Mouse (Mus musculus) lung, adult 18-20 months (tissue): ENCODE data around the gene Fam83g.
"Not testable (repeated sequence)": the region's sequence is repeated elsewhere in the genome, so short reads cannot be mapped to it uniquely, and the experiment has no call there.

Experiments used
- DNase-seq, 2 experiments: peaks; one replicate each; pipeline ENCODE4 v3.0.0; 2022; ENCODE audit warnings: mixed read lengths in 2 of 2

Fam83g gene

DNA sequence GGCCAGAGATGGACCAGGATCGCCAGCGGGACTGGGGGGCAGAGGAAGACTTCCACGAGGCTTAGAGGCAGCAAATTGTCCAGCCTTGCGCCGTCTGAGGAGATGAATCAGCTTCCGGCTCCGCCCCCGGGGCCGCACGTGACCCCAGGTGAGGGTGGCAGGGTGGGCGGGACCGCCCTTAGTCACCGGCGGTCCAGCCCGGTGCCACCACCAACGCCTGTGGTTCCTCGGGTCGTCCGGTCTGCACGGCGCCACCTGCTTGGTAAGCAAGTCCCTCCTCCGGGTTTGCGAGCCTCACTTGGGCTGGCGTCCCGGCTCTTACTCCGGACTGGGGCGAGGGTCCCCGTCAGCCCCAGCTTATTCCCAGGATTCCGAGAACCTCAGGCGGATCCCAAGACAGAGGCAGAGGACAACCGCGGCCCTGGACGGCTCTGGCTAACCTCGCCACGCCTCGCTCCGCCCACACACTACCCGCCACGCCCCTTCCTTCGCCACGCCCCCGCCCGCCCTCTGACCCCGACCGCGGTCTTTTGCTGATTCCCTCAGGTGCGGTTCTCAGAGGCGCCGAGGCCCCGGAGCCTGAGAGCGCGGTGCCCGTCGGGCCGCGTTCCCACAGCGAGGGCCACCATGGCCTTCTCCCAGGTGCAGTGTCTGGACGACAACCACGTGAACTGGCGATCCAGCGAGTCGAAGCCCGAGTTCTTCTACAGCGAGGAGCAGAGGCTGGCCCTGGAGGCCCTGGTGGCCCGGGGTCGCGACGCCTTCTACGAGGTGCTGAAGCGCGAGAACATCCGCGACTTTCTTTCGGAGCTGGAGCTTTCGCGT lies at the start of gene Fam83g:
Fam83g (plus strand) TSS at position 185 of the 825 bp plus-strand sequence.
- DNase-seq = peak; percentile 79 to 86

DNA sequence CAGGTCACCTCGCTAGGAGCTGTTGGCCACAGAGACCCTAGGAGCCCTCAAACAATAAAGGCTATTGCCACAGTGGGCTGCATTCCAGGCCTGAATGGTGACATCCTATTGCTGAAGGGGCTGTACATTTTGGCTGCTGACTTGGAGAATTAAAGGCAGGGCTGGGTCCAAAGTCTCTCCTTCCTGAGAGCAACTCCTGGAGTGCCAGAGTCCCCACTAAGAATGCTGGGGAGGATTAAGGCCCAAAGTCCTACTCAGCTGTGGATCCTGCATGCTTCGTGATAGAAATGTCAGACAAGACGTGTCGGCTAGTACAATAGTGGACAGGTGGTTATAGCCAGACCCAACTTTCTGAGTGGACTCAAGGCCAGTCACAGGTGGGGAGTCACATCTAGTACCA lies 47.6 kb upstream of the Fam83g start:
- DNase-seq = not testable (repeated sequence)

DNA sequence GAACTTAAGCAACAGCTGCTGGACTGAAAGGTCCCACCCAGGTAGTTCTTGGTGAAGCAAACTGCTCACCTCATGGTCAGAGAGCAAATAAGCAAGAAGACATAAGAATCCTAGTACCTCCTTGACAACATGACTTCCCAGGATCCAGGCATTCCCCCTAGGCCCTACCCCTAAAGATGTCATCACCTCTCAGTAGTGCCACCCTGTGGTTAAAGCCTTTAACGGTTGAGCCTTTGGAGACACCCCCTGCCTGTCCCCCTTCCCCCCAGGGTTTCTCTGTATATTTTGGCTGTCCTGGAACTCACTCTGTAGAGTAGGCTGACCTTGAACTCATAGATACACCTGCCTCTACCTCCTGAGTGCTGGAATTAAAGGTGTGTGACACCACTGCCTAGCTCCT lies 46.5 kb upstream of the Fam83g start:
- no peak for DNase-seq

DNA sequence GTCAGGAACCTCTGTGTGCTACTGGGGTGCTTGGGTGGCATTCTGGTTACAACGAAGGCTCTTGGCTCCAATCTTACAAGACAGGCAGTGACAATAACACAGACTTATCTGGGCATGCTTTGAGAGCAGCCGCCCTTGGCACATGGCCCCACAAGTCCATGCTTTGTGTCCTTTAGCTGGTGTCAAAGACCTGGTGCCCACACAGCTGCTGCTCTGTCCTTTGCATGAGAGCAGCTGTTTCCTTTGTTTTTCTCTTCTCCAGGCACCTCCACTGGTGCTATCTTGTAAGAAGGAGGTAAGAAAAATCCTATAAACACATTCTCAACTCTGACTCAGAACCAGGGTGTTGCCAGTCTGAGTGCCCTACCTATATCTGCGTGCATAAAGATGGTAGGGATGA lies 46.0 kb upstream of the Fam83g start:
- DNase-seq = no peak

DNA sequence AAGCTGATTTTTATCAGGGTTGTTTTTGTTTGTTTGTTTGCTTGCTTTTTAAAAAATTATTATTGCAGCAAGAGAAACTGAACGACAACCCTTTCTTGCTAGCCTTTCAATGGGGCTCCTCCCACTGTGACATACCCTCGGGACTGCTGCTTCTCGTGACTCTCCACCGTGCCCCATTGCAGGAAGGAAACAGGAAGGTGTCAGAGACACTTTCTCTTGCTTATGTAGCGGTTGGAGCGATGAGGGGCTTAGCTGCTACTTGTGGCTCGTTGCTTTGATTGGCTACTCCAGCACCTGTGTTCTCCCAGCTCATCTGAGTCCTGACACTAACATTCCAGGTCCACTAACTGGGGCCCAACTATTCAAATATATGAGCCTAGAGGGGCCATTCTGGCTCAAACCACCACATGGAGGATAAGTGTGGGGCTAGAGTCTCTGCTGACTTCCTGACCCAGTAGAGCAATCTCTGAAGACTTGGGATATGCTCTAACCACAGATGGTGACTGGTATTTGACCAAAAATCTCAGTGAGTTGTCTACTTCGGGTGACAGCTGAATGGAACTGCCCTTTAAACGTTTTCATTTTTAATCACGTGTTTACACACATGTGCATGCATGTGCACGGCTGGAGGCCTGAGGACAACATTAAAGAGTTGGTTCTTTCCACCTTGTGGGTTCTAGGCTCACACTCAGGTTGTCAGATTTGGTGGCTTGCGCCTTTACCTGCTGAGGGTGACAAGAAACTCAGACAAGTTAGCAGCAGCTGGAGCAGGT lies 44.9 kb upstream of the Fam83g start:
- no peak for DNase-seq

GRCm38 (mm10) chr11:61639601-61640177 lies 44.2 kb upstream of the Fam83g start:
- DNase-seq = no peak

- DNase-seq = not testable (repeated sequence)
Observed at GRCm38 (mm10) chr11:61640585-61640984, 43.3 kb upstream of the Fam83g start.

GRCm38 (mm10) chr11:61642106-61642505 lies 41.8 kb upstream of the Fam83g start:
- no peak for DNase-seq

DNA sequence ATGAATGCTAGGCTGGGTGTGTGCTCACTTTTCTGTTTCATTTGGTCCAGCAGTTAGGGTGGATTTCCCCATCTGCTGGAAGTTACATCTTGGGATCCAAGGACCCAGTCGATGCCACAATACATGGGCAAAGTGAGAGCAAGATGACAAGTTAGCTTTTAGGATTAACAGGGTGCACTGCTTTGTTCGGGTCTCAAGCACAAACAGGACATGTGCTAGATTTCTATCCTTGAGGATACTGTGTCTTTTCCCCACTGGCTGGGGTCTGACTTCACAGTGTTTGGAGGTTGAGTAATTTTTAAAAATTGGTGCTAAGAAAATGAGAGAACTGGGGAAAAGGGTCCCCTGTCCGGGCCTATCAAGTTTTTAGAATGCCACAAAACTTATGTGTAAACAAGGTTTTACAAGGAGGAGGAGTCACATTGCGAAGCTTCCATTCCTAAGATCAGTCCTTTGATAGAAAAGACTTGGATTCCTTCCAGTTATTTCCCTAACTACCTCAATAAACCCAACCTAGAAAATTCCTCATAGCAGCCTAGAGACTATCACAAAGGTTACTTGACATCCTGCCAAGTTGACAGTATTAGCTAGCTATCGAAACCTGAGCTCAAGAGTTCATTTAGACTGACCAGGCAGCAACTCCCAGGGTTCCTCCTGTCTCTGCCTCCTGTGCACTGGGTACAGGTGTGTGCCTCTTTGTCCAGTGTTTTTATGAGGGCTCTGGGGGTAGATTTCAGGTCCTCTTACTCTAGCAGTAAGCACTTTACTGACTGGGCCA lies 40.5 kb upstream of the Fam83g start:
- no peak for DNase-seq

DNA sequence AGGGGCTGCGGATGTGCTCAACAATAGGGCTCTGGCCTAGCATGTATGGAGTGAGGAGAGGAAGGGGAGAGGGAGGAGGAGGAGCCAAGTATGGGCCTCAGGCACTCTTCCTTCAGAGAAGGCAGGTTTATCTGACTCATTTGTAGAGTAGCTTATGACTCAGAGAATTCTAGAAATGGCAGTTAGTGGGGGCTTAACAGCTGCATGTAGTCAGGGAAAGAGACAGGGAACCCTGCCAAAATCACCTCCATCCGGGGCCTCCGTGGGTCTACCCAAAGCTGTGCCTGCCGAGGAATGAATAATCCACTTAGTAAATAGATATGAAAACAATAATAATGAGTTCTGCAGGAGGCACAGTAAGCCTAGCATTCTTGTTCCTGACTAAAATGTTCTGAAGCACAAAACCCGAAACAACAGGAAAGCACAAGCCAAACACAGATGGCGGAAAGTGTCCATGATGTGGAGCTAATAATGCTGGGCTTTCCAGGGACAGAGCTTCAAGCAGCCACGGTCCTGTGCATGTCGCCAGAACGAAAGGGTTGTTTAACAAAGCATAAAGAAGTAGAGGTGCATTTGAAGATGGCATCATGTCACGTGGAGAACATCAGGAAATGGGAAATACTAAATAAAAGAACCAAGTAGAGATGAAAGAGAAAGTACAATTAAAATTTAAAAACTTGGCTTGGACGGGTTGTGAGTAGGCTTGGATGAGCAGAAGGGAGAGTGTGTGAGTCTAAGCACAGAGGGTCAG lies 39.1 kb upstream of the Fam83g start:
- no peak for DNase-seq

DNA sequence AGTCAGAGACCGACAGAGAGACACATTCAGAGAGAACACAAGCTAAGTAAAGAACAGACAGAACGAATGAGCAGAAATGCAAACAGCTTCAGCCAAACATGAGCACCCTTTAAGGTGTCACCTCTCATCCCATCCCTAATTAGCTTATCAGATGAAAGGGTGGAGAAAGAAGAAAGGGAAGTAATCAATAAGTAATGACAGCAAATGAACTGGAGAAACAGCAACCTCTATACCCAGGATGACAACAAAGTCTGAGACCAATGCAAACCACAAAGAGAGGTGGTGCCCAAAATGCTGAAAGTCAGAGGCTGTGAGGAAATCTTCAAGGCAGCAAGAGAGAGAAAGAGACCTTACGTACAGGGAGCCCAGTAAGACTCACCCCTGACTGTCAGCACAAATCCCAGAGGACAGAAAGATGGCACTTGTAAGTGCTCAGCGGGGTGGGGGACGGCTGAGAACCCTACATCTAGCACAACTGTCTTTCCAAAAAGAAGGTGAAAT lies 38.5 kb upstream of the Fam83g start:
- DNase-seq = no peak

DNA sequence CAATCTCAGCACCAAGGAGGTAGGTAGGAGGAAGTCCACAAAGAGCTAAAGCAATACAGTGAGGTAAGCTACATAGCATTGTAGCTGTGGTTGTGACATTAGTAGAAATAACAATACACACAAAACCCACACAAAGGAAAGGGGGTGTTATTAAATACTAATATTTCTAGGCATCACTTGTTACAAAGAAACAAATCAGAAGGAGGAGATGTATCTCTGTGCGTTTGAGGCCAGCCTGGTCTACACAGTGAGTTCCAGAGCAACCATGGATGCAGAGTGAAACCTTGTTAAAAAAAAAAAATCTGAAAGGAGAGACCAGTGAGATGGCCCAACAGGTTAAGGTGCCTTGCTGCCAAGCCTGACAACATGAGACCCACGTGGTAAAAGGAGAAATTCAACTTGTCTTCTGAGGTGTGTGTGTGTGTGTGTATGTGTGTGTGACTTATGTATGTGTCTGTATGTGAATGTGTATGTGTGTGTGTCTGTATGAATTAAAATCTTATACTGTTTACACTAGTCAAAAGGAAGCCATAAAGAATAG lies 37.3 kb upstream of the Fam83g start:
- no peak for DNase-seq

DNA sequence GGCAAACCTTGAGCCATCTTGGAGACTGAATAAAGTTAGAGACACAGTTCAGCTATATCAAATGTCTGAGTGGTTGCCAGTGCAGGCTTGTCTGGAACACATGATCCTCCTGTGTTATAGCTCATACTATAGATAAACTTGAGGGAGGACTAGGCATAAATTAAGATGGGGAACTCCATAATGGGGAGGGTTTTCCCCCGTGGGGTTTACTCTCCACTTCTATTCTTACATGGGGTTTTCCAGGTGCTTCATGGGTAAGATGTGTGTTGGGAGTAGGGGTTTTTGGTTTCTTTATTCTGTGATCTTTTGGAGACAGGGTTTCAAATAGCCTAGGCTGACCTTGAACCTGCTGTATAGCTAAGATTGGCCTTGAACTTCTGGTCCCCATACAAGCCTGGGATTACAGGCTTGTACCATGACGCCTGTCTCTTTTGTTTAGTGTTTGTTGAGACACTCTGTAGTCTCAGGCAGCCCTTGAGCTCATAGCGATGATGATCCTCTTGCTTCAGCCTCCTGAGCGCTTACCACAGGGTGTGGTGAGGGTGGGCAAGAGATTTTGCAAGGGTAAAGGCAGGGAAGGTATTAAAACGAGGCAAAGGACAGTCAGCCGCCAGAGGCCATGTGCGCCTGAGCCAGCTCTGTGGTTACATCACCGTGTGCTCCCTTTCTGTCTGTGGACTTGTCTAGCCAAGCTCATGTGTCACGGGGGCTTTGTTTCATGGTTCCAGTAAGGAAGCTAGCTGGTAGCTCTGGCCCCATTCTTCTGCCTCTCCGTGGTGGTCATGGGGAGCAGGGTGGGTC lies 36.6 kb upstream of the Fam83g start:
- no peak for DNase-seq

DNA sequence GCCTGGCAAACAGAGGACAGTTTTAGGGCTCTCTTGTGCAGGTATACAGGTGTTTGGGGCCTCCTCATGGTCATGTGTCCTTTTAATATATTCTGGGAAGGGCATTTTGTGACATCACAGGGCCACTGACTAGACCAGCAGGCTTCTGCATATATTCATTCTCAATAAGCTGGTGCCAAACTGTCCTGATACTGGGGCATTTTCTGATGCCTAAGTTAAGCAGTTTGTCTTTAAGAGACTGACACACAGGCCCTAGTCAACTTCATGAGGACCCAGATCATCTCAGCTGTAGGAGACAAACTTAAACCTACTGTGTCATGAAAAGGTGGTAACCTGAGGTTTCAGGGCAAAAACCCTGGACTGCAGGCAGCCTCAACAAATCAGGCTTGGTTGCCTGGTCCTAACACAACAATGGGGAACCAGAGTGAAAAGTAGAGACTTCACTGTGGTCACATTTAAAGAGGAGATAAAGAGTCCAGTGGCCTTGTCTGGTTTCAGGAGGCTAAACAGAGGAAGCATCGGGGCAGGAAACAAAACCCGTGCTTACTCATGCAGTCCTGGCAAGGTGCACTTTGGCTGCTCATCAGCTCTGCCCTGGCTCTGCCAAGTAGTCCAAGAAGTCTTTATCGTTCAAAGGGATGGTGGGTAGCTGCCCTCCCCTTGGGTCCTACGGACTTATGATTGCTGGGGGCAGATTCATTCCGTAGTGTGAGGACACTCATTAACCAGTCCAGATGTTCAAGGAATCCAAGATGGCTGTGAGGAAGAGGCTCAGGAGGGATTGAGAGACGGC lies 35.7 kb upstream of the Fam83g start:
- peak in 1 of 2 experiments; percentile 30 for DNase-seq

- DNase-seq = no peak
Observed at GRCm38 (mm10) chr11:61648749-61649115, 35.2 kb upstream of the Fam83g start.

GRCm38 (mm10) chr11:61649163-61649580 lies 34.7 kb upstream of the Fam83g start:
- DNase-seq = no peak

- DNase-seq = no peak
Observed at GRCm38 (mm10) chr11:61649626-61650025, 34.3 kb upstream of the Fam83g start.

DNA sequence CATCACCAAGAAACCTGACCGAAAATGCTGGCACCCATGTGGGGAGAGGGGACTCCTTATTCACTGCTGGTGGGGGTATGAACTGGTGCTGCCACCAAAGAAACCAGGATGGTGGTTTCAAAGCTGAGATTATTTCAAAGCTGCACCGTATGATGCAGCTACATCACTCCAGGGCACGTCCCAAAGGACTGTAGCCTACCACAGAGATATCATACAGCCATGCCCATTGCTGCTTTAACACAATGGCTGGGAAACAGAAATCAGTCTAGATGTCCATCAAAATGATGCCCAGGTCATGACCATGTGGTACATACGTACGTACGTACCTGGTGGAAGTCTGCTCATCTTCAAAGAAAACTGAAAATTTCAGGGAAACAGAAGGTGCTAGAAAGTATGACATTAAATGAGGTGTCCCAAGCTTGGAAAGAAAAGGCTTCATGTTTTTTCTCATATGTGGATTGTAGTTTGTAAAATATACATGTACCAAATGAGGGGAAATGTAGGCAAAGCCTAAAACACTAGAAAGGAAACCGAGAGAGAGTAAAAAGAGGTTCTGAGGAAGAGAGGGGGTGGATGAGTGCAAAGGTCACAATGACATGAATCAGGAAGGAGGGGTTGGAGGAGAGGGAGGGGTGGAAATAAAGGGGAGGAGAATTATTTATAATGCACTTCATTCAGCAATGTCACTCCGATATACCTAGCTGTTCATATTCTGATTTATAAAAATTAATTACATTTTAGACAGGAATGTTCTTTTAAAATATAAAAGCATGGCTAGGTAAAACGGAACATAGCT lies 33.2 kb upstream of the Fam83g start:
- no peak for DNase-seq

DNA sequence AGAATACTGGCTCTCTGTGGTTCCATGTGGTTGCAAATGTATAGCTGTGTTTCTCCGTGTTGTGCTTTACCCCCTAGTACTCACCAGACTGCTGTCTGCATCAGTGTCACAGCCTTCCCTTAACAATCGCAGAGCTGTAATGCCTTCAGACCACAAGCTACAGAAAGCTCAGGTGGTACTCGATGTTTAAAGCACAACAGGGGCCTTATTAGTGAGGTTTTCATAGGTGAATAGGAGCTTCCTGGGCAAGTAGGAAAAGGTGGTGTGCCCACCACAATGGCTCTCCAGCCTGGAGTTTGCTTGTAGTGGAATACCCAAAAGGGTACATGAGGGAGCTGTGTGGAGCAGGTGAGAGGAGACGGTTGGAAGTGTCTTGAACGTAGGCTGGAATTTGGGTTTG lies 31.7 kb upstream of the Fam83g start:
- DNase-seq = no peak
